Mouse (Mus musculus): ENCODE data around the gene Hoxc9. TPM values are rescaled to one million over a fixed set of nuclear protein-coding genes. Genes with fewer than 3 reads are reported as not detected.
A peak's percentile ranks its signal among the peaks of the same experiment; 100 is the strongest.

Gene Hoxc9
- polyA plus RNA-seq, 1 experiment from 2014 or later = 0.13 TPM

- peak overlapping the region; percentile 52 for H3K4me2 ChIP-seq
- H3K27ac ChIP-seq = no peak overlapping the region
- peak overlapping the region; percentile 33 for H3K4me3 ChIP-seq
- no peaks in the 10 kb centered on the region for H3K9me3 ChIP-seq
- H3K36me3 ChIP-seq = no peaks in the 10 kb centered on the region
- H3K9ac ChIP-seq = peak overlapping the region; percentile 56
- H3K27me3 ChIP-seq = peaks cover 99% of the 10 kb centered on the region
- H3K4me1 ChIP-seq (replicated peaks) = peaks cover 8% of the 10 kb centered on the region
- ATAC-seq (ENCODE audit: low FRiP score) = no peak
- under 1% methylated on average over 33 of the region's 33 CpGs for WGBS
Measured at GRCm38 (mm10) chr15:102999183-102999831, 23.1 kb downstream of the Hoxc9 start.

- no peaks in the 10 kb centered on the region for H3K9me3 ChIP-seq
- no peak overlapping the region for H3K4me2 ChIP-seq
- 0 out of 2 replicates have a peak overlapping the region, but pooled peaks have one; percentile 33 for H3K4me3 ChIP-seq
- H3K36me3 ChIP-seq = no peaks in the 10 kb centered on the region
- H3K27ac ChIP-seq = no peak overlapping the region
- peaks cover 99% of the 10 kb centered on the region for H3K27me3 ChIP-seq
- peaks cover 8% of the 10 kb centered on the region for H3K4me1 ChIP-seq (replicated peaks)
- H3K9ac ChIP-seq = no peak overlapping the region
- 2% methylated on average over 11 of the region's 11 CpGs for WGBS
- ATAC-seq (ENCODE audit: low FRiP score) = no peak
Measured at GRCm38 (mm10) chr15:102999955-103000354, 23.7 kb downstream of the Hoxc9 start.

- no peak overlapping the region for H3K9ac ChIP-seq
- no peak overlapping the region for H3K27ac ChIP-seq
- H3K36me3 ChIP-seq = no peaks in the 10 kb centered on the region
- WGBS = 2% methylated on average over 24 of the region's 24 CpGs
- H3K27me3 ChIP-seq = peaks cover 99% of the 10 kb centered on the region
- H3K4me2 ChIP-seq = no peak overlapping the region
- no peak for ATAC-seq (ENCODE audit: low FRiP score)
- H3K4me3 ChIP-seq = peak overlapping the region; percentile 15; the same call in 1 of the 2 replicates
- peaks cover 8% of the 10 kb centered on the region for H3K4me1 ChIP-seq (replicated peaks)
- no peaks in the 10 kb centered on the region for H3K9me3 ChIP-seq
Measured at GRCm38 (mm10) chr15:103000501-103000901, 24.3 kb downstream of the Hoxc9 start.

GRCm38 (mm10) chr15:103001370-103001769, 25.1 kb downstream of the Hoxc9 start:
- 18% methylated on average over 2 of the region's 2 CpGs for WGBS
- no peak for ATAC-seq (ENCODE audit: low FRiP score)
- Histone ChIP-seq H3K9ac (no peak overlapping the region), H3K4me2 (no peak overlapping the region), H3K36me3 (no peaks in the 10 kb centered on the region), H3K4me1 (replicated peaks) (peaks cover 8% of the 10 kb centered on the region), H3K27ac (no peak overlapping the region), H3K27me3 (peaks cover 100% of the 10 kb centered on the region), H3K9me3 (no peaks in the 10 kb centered on the region), H3K4me3 (no peak overlapping the region)

GRCm38 (mm10) chr15:103002156-103002555, 25.9 kb downstream of the Hoxc9 start:
- peaks cover 8% of the 10 kb centered on the region for H3K4me1 ChIP-seq (replicated peaks)
- WGBS = 5% methylated on average over 4 of the region's 4 CpGs
- H3K9ac ChIP-seq = no peak overlapping the region
- no peaks in the 10 kb centered on the region for H3K9me3 ChIP-seq
- H3K4me2 ChIP-seq = no peak overlapping the region
- no peak for ATAC-seq (ENCODE audit: low FRiP score)
- H3K27ac ChIP-seq = no peak overlapping the region
- no peaks in the 10 kb centered on the region for H3K36me3 ChIP-seq
- H3K27me3 ChIP-seq = peaks cover 100% of the 10 kb centered on the region
- no peak overlapping the region for H3K4me3 ChIP-seq

- no peaks in the 10 kb centered on the region for H3K9me3 ChIP-seq
- no peak overlapping the region for H3K9ac ChIP-seq
- 7% methylated on average over 13 of the region's 13 CpGs for WGBS
- no peak overlapping the region for H3K4me2 ChIP-seq
- no peak for ATAC-seq (ENCODE audit: low FRiP score)
- peaks cover 100% of the 10 kb centered on the region for H3K27me3 ChIP-seq
- H3K4me1 ChIP-seq (replicated peaks) = peaks cover 8% of the 10 kb centered on the region
- H3K36me3 ChIP-seq = no peaks in the 10 kb centered on the region
- no peak overlapping the region for H3K27ac ChIP-seq
- no peak overlapping the region for H3K4me3 ChIP-seq
Measured at GRCm38 (mm10) chr15:103002821-103003448, 26.7 kb downstream of the Hoxc9 start.

- Histone ChIP-seq H3K4me1 (replicated peaks) (no peaks in the 10 kb centered on the region), H3K9ac (no peak overlapping the region), H3K4me3 (no peak overlapping the region), H3K4me2 (no peak overlapping the region), H3K9me3 (no peaks in the 10 kb centered on the region), H3K36me3 (no peaks in the 10 kb centered on the region), H3K27ac (no peak overlapping the region), H3K27me3 (peaks cover 100% of the 10 kb centered on the region)
- ATAC-seq (ENCODE audit: low FRiP score) = no peak
- 1% methylated on average over 17 of the region's 17 CpGs for WGBS
Measured at GRCm38 (mm10) chr15:103005308-103005707, 29.1 kb downstream of the Hoxc9 start.

- no peak overlapping the region for H3K4me3 ChIP-seq
- H3K4me2 ChIP-seq = no peak overlapping the region
- H3K27me3 ChIP-seq = peaks cover 100% of the 10 kb centered on the region
- no peak for ATAC-seq (ENCODE audit: low FRiP score)
- H3K36me3 ChIP-seq = no peaks in the 10 kb centered on the region
- no peak overlapping the region for H3K9ac ChIP-seq
- WGBS = 3% methylated on average over 5 of the region's 5 CpGs
- no peaks in the 10 kb centered on the region for H3K9me3 ChIP-seq
- no peaks in the 10 kb centered on the region for H3K4me1 ChIP-seq (replicated peaks)
- H3K27ac ChIP-seq = no peak overlapping the region
Measured at GRCm38 (mm10) chr15:103005797-103006196, 29.6 kb downstream of the Hoxc9 start.

- no peaks in the 10 kb centered on the region for H3K36me3 ChIP-seq
- 29% methylated on average over 1 of the region's 1 CpGs for WGBS
- H3K4me1 ChIP-seq (replicated peaks) = peaks cover 3% of the 10 kb centered on the region; the same call in 1 of the 2 replicates
- H3K9me3 ChIP-seq = no peaks in the 10 kb centered on the region
- H3K27ac ChIP-seq = no peak overlapping the region
- no peak overlapping the region for H3K9ac ChIP-seq
- no peak for ATAC-seq (ENCODE audit: low FRiP score)
- no peak overlapping the region for H3K4me3 ChIP-seq
- H3K4me2 ChIP-seq = no peak overlapping the region
- peaks cover 100% of the 10 kb centered on the region for H3K27me3 ChIP-seq
Measured at GRCm38 (mm10) chr15:103006326-103006725, 30.1 kb downstream of the Hoxc9 start.

- WGBS = 1% methylated on average over 27 of the region's 27 CpGs
- Histone ChIP-seq H3K36me3 (no peaks in the 10 kb centered on the region), H3K4me2 (peak overlapping the region; percentile 52), H3K9ac (peak overlapping the region; percentile 64), H3K4me1 (replicated peaks) (peaks cover 12% of the 10 kb centered on the region), H3K9me3 (no peaks in the 10 kb centered on the region), H3K27me3 (peaks cover 96% of the 10 kb centered on the region), H3K27ac (peak overlapping the region; percentile 84), H3K4me3 (peak overlapping the region; percentile 34)
- ATAC-seq (ENCODE audit: low FRiP score) = no peak
Measured at GRCm38 (mm10) chr15:103009265-103010111, 33.2 kb downstream of the Hoxc9 start.

- ATAC-seq (ENCODE audit: low FRiP score) = no peak
- H3K27ac ChIP-seq = peak overlapping the region; percentile 84
- H3K4me3 ChIP-seq = peak overlapping the region; percentile 34
- peaks cover 12% of the 10 kb centered on the region for H3K4me1 ChIP-seq (replicated peaks)
- H3K4me2 ChIP-seq = peak overlapping the region; percentile 52
- 1% methylated on average over 31 of the region's 31 CpGs for WGBS
- peak overlapping the region; percentile 64 for H3K9ac ChIP-seq
- no peaks in the 10 kb centered on the region for H3K36me3 ChIP-seq
- peaks cover 96% of the 10 kb centered on the region for H3K27me3 ChIP-seq
- H3K9me3 ChIP-seq = no peaks in the 10 kb centered on the region
Measured at GRCm38 (mm10) chr15:103010112-103010846, 34.0 kb downstream of the Hoxc9 start.
